Mouse (Mus musculus) stomach, embryonic 14.5 days (tissue): ENCODE measurements around the gene Bcl11b. TPM values are rescaled to one million over a fixed set of nuclear protein-coding genes. Genes with fewer than 3 reads are reported as not detected.

ENCODE experiments used
- ATAC-seq: fragments of 200-750 bp; cut with Nextera tagmentation; 2 replicates; pipeline ENCODE4 v1.8.0; 2017; ENCODE audit warnings: low read depth, moderate TSS enrichment; ENCODE audit not compliant: insufficient number of reproducible peaks, insufficient read depth, low FRiP score
- H3K27ac ChIP-seq: fragments of 300-500 bp; sonication (generic); 2 replicates; pipeline ENCODE4 v1.5.1; 2014; ENCODE audit warnings: mild to moderate bottlenecking, low read length, moderate library complexity, mixed read lengths
- H3K27me3 ChIP-seq: fragments of 300-500 bp; sonication (generic); 2 replicates; pipeline ENCODE4 v1.6.1; 2014; ENCODE audit warnings: low read length, control low read depth, mixed read lengths; ENCODE audit not compliant: control insufficient read depth, insufficient read depth
- H3K36me3 ChIP-seq: fragments of 300-500 bp; sonication (generic); 2 replicates; pipeline ENCODE4 v1.6.1; 2014; ENCODE audit warnings: mild to moderate bottlenecking, control low read depth, low read length, moderate library complexity, mixed read lengths; ENCODE audit not compliant: control insufficient read depth, insufficient read depth
- H3K4me1 ChIP-seq: fragments of 300-500 bp; sonication (generic); 2 replicates; pipeline ENCODE4 v1.6.1; 2014; ENCODE audit warnings: low read length, control low read depth, mixed read lengths; ENCODE audit not compliant: control insufficient read depth, insufficient read depth
- H3K4me2 ChIP-seq: fragments of 300-500 bp; sonication (generic); replicated peaks from 2 replicates; pipeline ENCODE4 v1.6.1; 2014; ENCODE audit warnings: low read depth, low read length, control low read depth
- H3K4me3 ChIP-seq: fragments of 300-500 bp; sonication (generic); 2 replicates; pipeline ENCODE4 v1.5.1; 2014; ENCODE audit warnings: low read depth, low read length, control low read depth
- H3K9ac ChIP-seq: fragments of 300-500 bp; sonication (generic); replicated peaks from 2 replicates; pipeline ENCODE4 v1.6.1; 2014; ENCODE audit warnings: low read depth, mild to moderate bottlenecking, control low read depth, low read length, moderate library complexity, mixed read lengths
- H3K9me3 ChIP-seq: fragments of 300-500 bp; sonication (generic); 2 replicates; pipeline ENCODE4 v1.6.1; 2016; ENCODE audit warnings: low read depth, low read length, control low read depth; ENCODE audit not compliant: control insufficient read depth
- WGBS: fragments of 180-500 bp; shearing (Covaris S2); extraction: QIAGEN DNeasy Blood & Tissue Kit; methylation state at CpG from one replicate; pipeline ENCODE4 v1.1.7; 2014; 5-methylcytosine and 5-hydroxymethylcytosine counted together
- polyA plus RNA-seq: library from polyadenylated mRNA; unstranded; fragments of >200 nt; fragmentation: Nextera tagmentation; extraction: Ambion mirVana; gene quantifications from 2 replicates; pipeline ENCODE4 v1.2.1, GENCODE M21; 2014

Gene Bcl11b
- polyA plus RNA-seq, 1 experiment from 2014 or later, result 6.0 TPM

DNA sequence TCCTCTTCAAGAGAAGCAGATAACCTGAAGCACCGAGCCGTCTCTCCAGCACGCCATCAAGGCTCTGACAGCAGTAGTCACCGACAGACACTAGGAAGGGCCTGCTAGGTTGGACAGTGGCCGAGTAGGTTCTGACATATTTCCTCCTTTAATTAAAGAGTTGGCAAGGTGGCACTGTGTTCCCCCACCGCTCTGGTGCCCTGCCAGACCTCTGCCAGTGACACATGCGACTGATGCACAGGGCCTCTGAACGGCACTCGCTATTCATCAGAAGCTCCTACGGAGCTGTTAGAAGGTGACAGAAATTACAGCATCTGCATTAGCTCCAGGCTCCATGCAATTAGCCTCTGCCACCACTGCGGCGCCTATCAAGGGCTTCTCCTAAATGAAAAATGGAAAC, 8.6 kb upstream of the Bcl11b start:
- H3K9me3 ChIP-seq, result no peaks in the 10 kb centered on the region
- H3K27ac ChIP-seq, result no peak overlapping the region
- no peak for ATAC-seq
- H3K27me3 ChIP-seq, result no peaks in the 10 kb centered on the region
- H3K4me2 ChIP-seq, result no peak overlapping the region
- no peak overlapping the region for H3K4me3 ChIP-seq
- WGBS, result 81% methylated on average over 12 of the region's 12 CpGs
- no peaks in the 10 kb centered on the region for H3K4me1 ChIP-seq
- no peaks in the 10 kb centered on the region for H3K36me3 ChIP-seq
- no peak overlapping the region for H3K9ac ChIP-seq

DNA sequence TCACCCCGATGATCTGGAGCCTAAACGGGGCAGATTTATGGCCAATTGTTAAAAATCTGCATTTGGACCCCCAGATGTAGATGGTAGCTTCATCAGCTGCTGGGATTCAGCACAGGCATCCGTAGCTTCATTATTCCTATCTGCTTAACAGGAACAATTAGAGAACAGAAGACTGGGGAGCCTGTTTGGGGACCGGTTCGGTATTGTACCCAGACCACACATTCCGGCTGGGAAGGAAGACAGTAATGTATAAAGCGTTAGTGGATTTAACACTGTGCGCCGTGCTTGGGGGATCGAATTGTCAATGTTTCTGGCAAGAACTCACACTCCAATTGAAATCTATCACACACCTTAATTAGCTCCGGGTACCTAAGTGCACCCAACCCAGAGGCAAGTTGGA, 6.9 kb upstream of the Bcl11b start:
- no peak overlapping the region for H3K9ac ChIP-seq
- H3K4me3 ChIP-seq, result no peak overlapping the region
- 82% methylated on average over 11 of the region's 11 CpGs for WGBS

DNA sequence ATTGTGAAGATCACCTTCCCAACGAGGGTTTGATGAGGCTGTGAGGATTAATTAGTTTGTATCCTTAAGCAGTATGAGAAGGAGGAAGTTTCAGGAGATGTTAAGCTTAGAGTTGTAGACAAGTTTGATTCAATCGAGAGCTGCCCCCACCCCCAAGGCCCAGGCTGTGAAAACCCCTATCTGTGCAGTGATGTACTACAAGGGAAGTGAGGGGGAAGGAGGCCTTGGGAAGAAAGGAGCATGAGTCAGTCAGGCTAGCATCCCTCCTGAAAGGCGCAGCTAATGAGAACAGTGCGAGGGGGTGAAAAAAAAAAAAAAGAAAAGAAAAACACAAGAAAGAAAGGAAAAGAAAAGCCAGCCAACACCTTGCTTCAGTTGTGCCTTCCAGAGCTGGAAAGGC, 5.8 kb upstream of the Bcl11b start:
- H3K4me1 ChIP-seq, result peaks cover 16% of the 10 kb centered on the region; the same call in 1 of the 2 replicates
- no peaks in the 10 kb centered on the region for H3K36me3 ChIP-seq
- H3K27me3 ChIP-seq, result no peaks in the 10 kb centered on the region
- no peak for ATAC-seq
- no peaks in the 10 kb centered on the region for H3K9me3 ChIP-seq
- H3K4me2 ChIP-seq, result no peak overlapping the region
- H3K9ac ChIP-seq, result no peak overlapping the region
- 49% methylated on average over 4 of the region's 4 CpGs for WGBS
- no peak overlapping the region for H3K4me3 ChIP-seq
- no peak overlapping the region for H3K27ac ChIP-seq

More for the DNA sequence above, 6.9 kb upstream of the Bcl11b start:
- peaks cover 6% of the 10 kb centered on the region; the same call in 1 of the 2 replicates for H3K4me1 ChIP-seq
- H3K27ac ChIP-seq, result no peak overlapping the region
- H3K4me2 ChIP-seq, result no peak overlapping the region
- H3K27me3 ChIP-seq, result no peaks in the 10 kb centered on the region
- H3K36me3 ChIP-seq, result no peaks in the 10 kb centered on the region
- ATAC-seq, result no peak
- H3K9me3 ChIP-seq, result no peaks in the 10 kb centered on the region

DNA sequence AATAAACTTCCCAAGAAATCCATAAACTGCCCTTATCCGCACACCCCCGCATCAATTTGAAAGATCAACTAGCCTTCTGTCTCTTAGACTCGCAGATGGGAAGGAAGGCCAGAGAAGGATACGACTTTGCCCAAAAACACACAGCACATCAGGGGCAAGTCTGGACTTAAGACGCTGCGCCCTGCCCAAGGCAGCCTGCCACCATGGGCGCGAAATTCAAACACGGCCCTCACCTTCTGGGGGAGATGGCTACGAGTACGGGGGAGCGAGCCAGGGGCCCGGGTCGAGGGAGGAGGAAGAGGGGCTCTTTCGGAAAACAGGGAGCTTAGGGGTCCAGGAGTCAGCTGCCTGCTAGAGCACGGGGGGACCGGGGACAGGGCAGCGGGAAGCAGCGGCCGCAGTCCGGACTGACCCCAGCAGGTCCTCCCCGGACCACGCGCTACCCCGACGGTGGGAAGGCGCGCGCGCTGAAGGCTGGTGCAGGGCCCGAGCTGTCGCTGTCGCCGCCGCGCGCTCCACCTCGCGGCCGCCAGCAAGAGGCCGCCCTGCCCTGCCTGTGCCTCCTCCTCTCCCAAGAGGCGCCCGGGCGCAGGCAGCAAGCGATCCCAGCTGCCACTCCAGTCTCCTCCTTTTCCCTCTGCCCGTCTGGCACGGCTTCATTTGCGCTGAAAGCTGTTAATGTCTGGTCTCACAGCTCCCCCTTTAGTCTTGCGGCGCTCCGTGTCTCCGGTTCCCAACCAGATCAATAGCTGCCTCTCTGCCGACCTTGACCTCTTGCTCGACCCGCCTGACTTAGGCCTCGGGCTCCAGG, 2.6 kb upstream of the Bcl11b start:
- Histone ChIP-seq H3K9me3 (no peaks in the 10 kb centered on the region), H3K27ac (no peak overlapping the region), H3K36me3 (no peaks in the 10 kb centered on the region), H3K9ac (no peak overlapping the region), H3K4me2 (peak overlapping the region; percentile 93), H3K4me1 (peaks cover 17% of the 10 kb centered on the region; the same call in 1 of the 2 replicates), H3K4me3 (peak overlapping the region; percentile 80), H3K27me3 (no peaks in the 10 kb centered on the region)
- ATAC-seq, result peak; percentile 73
- WGBS, result under 1% methylated on average over 46 of the region's 56 CpGs

DNA sequence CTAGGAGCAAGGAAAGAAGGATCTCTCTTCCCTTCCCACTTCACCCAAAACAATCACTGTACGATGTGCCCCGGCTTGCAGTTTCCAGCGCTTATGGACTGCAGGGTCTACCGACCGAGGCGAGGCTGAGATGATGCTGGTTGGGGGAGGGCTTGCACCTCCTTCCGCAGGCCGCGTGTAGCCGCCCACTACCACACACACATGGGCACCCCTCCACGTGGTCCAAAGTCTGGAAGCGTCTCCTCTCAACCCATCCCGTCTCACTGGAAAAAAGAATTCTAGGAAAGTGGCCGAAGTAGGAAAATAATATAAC, 2.0 kb upstream of the Bcl11b start:
- H3K36me3 ChIP-seq, result no peaks in the 10 kb centered on the region
- H3K4me1 ChIP-seq, result peaks cover 17% of the 10 kb centered on the region; the same call in 1 of the 2 replicates
- no peak overlapping the region for H3K9ac ChIP-seq
- no peaks in the 10 kb centered on the region for H3K9me3 ChIP-seq
- peak overlapping the region; percentile 93 for H3K4me2 ChIP-seq
- ATAC-seq, result no peak
- H3K27ac ChIP-seq, result peak overlapping the region; percentile 44; the same call in 1 of the 2 replicates
- 11% methylated on average over 14 of the region's 14 CpGs for WGBS
- peak overlapping the region; percentile 80 for H3K4me3 ChIP-seq
- H3K27me3 ChIP-seq, result no peaks in the 10 kb centered on the region

DNA sequence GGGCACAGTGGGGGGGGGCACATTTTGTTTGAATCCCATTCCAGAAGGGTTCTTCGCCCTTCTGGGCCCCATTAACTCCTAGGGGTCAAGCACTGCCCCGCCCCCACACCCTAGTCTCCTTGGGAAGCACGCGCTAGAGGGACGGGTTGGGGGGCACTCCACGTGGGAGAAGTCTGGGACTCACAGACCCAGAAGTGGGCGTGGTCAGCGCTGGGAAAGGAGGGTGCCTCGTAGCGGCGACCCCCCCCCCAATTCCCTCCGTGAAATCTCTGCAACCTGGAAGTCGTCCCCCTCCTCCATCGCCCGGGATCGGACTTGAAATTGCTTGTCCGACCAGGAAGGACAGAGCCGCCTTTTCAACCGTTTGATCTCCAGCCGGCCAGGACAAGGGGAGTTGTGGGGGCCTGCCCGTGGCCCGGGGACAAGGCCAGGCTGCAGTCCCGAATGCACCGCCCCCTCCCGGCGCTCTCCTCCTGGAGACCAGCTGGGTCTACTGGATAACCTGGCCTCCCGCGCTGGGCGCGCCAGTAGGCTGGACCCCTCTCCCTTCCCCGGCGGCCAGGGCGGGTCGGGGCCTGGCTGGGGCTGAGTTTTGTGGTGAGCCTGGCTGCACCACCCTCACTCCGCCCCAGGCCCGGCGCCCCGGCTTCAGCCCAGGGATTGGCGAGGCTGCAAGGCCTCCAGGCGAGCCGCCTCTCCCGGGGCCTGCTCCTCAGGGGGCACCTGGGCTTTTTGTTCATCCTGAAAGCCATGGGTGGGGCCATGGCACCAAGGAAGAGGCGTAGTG, 1.5 kb upstream of the Bcl11b start:
- Histone ChIP-seq H3K36me3 (no peaks in the 10 kb centered on the region), H3K27ac (peak overlapping the region; percentile 44; the same call in 1 of the 2 replicates), H3K4me2 (peak overlapping the region; percentile 93), H3K4me1 (peaks cover 17% of the 10 kb centered on the region; the same call in 1 of the 2 replicates), H3K9me3 (no peaks in the 10 kb centered on the region), H3K4me3 (peak overlapping the region; percentile 80), H3K9ac (0 out of 2 replicates have a peak overlapping the region, but pooled peaks have one; percentile 14), H3K27me3 (no peaks in the 10 kb centered on the region)
- ATAC-seq, result no peak; the same call in 1 of the 2 replicates
- 1% methylated on average over 43 of the region's 43 CpGs for whole genome bisulfite sequencing

DNA sequence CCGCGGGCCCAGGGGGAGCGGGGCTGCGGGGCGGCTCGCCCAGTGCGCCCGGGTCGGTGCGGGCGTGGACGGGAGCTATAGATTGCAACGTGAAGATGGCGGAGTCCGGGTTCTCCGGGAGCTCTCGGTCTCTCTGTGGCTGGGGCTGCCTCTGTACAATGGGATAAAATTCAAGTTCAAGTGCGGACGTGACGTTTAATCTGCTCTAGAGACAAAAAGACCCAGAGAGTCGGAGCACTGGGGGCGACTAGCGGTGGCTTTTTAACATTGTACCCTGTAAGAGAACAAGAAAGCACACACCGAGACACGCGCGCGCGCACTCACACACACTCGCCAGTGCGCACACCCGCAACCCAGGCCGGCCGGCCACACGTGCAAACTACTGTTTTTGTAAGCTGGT, 526 bp upstream of the Bcl11b start:
- Histone ChIP-seq H3K4me2 (peak overlapping the region; percentile 93), H3K27me3 (no peaks in the 10 kb centered on the region), H3K9ac (peak overlapping the region; percentile 62; the same call in 1 of the 2 replicates), H3K27ac (peak overlapping the region; percentile 89), H3K4me1 (peaks cover 17% of the 10 kb centered on the region; the same call in 1 of the 2 replicates), H3K4me3 (peak overlapping the region; percentile 80), H3K9me3 (no peaks in the 10 kb centered on the region), H3K36me3 (no peaks in the 10 kb centered on the region)
- WGBS, result under 1% methylated on average over 35 of the region's 35 CpGs
- ATAC-seq, result peak; percentile 69

DNA sequence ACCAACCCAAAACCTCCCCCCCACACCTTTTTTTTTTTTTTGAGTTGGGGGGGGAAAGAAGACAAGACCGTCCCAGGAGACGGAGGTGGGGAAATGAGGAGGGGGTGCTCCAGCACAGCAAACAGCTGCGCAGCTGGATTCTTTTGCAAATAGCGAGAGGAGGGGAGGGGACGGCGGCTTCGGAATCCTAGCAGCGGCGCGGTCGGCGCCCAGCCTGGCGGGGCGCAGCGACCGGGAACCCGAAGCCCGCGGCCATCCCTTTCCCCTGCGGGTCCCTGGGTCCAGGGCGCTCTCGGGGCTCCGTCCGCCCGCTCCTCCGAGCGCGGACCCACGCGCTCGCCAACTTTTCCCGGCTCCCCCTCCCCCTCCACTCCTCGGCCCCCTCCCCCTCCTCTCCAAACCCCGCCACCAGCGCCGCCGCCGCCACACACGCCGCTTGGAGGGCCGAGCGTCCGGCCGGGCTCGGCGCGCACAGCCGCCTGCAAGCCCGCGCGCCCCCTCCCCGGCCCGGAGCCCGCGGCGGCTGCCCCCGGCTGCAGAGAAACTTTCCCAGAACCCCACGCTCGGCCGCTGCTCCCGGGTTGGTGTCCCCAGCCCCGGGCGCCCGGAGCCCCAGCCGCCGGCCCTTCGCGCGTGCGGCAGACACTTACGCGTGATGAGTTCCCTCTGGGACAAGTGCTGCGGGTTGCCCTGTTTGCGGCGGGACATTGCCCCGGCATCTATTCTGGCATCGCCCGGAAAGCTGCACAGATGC, 789 bp downstream of the Bcl11b start:
- peaks cover 17% of the 10 kb centered on the region; the same call in 1 of the 2 replicates for H3K4me1 ChIP-seq
- peak overlapping the region; percentile 93 for H3K4me2 ChIP-seq
- H3K36me3 ChIP-seq, result no peaks in the 10 kb centered on the region
- no peaks in the 10 kb centered on the region for H3K9me3 ChIP-seq
- no peaks in the 10 kb centered on the region for H3K27me3 ChIP-seq
- WGBS, result 1% methylated on average over 67 of the region's 78 CpGs
- no peak overlapping the region for H3K27ac ChIP-seq
- ATAC-seq, result no peak
- peak overlapping the region; percentile 62 for H3K9ac ChIP-seq
- peak overlapping the region; percentile 80 for H3K4me3 ChIP-seq
